Mouse (Mus musculus): ENCODE measurements around the gene Ccdc34. TPM values are rescaled to one million over a fixed set of nuclear protein-coding genes. Genes with fewer than 3 reads are reported as not detected.

Gene Ccdc34
- total and polyA plus RNA-seq, 3 experiments: 17.2 to 44.6 (median 22.4) TPM

GRCm38 (mm10) chr2:109972310-109972709, 45.3 kb upstream of the Ccdc34 start:
- Histone ChIP-seq H3K27me3 (replicated peaks) (no peaks in the 10 kb centered on the region), H3K27ac (ENCODE audit: insufficient read depth, low read depth) (no peak overlapping the region), H3K4me2 (ENCODE audit: insufficient read depth, low read depth, poor library complexity, severe bottlenecking) (no peak overlapping the region), H3K9ac (ENCODE audit: insufficient read depth, low read depth) (no peak overlapping the region), H3K79me2 (replicated peaks; ENCODE audit: control insufficient read depth, extremely low read depth, insufficient read depth, poor library complexity, severe bottlenecking) (no peaks in the 10 kb centered on the region), H3K4me3 (replicated peaks in 1 of 3; ENCODE audit: low read depth in 2 of 3, low read length in 2 of 3, poor library complexity in 1 of 3) (no peak overlapping the region), H3K9me3 (replicated peaks; ENCODE audit: low read length) (no peaks in the 10 kb centered on the region), H3K4me1 (ENCODE audit: control insufficient read depth in 1 of 2, insufficient read depth in 2 of 2) (peaks cover 2 to 6% of the 10 kb centered on the region in 2 experiments; a peak in 1 of 4 replicates), H3K36me3 (replicated peaks in 1 of 2; ENCODE audit: control insufficient read depth in 1 of 2, insufficient read depth in 1 of 2, low read length in 1 of 2) (peaks cover 0 to 4% of the 10 kb centered on the region in 2 experiments)
- TF ChIP-seq EP300 (IDR thresholded peaks at IDR 0.05; ENCODE audit: low read length) (no peak), CTCF (conservative IDR thresholded peaks at IDR 0.05 in 1 of 2, IDR thresholded peaks at IDR 0.05 in 1 of 2; ENCODE audit: low read depth in 2 of 2, low read length in 2 of 2) (no peak), MYC (IDR thresholded peaks at IDR 0.05; ENCODE audit: low read depth, low read length) (no peak), KAT2A (IDR thresholded peaks at IDR 0.05; ENCODE audit: insufficient replicate concordance, low read length) (no peak), CHD2 (IDR thresholded peaks at IDR 0.05; ENCODE audit: low read length) (no peak)
- in situ Hi-C loops (cut with MboI; ENCODE audit: low pct_ligation_motif_present, low pct_unique_long_range_greater_than_20kb, low sequenced_read_pairs) (no loop called here), dilution Hi-C loops (cut with MboI; ENCODE audit: extremely low pct_ligation_motif_present, extremely low pct_unique_long_range_greater_than_20kb, low sequenced_read_pairs) (no loop called here)
- no peak for DNase-seq (ENCODE audit: extremely low read depth)

DNA sequence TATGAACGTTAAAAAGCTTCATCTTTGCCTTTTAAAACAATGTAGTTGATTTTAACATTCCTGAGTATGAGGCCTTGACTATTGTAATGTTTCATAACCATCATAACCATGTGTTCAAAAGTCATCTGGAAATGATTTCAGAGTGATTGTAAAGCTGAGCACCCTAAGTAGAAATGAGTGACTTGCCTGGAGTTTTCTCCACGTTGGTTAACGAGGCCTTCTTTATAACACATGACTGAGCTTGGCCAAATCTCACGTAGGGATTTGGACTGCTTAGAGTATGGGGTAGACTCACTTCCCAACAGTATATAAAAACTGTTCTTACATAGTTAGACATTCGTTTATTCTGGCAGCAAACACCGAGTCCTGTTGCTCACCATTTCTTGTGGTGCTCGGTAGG, 44.7 kb upstream of the Ccdc34 start:
- peaks cover 0 to 5% of the 10 kb centered on the region in 2 experiments for H3K36me3 ChIP-seq (replicated peaks in 1 of 2; ENCODE audit: control insufficient read depth in 1 of 2, insufficient read depth in 1 of 2, low read length in 1 of 2)
- no peak overlapping the region for H3K4me3 ChIP-seq (replicated peaks in 1 of 3; ENCODE audit: low read depth in 2 of 3, low read length in 2 of 3, poor library complexity in 1 of 3)
- H3K4me2 ChIP-seq (ENCODE audit: insufficient read depth, low read depth, poor library complexity, severe bottlenecking): no peak overlapping the region
- no peaks in the 10 kb centered on the region for H3K27me3 ChIP-seq (replicated peaks)
- dilution Hi-C loops (cut with MboI; ENCODE audit: extremely low pct_ligation_motif_present, extremely low pct_unique_long_range_greater_than_20kb, low sequenced_read_pairs): no loop called here
- H3K79me2 ChIP-seq (replicated peaks; ENCODE audit: control insufficient read depth, extremely low read depth, insufficient read depth, poor library complexity, severe bottlenecking): no peaks in the 10 kb centered on the region
- in situ Hi-C loops (cut with MboI; ENCODE audit: low pct_ligation_motif_present, low pct_unique_long_range_greater_than_20kb, low sequenced_read_pairs): no loop called here
- H3K9ac ChIP-seq (ENCODE audit: insufficient read depth, low read depth): no peak overlapping the region
- no peaks in the 10 kb centered on the region for H3K9me3 ChIP-seq (replicated peaks; ENCODE audit: low read length)
- no peak for TF ChIP-seq NRF1 (IDR thresholded peaks at IDR 0.05; ENCODE audit: low read depth, low read length)
- no peak for TF ChIP-seq RCOR1 (conservative IDR thresholded peaks at IDR 0.05; ENCODE audit: low read depth, low read length)
- TF ChIP-seq TBP (conservative IDR thresholded peaks at IDR 0.05; ENCODE audit: low read depth, low read length): no peak
- TF ChIP-seq JUND (conservative IDR thresholded peaks at IDR 0.05; ENCODE audit: low read depth, low read length): no peak
- TF ChIP-seq MAX (IDR thresholded peaks at IDR 0.05; ENCODE audit: low read length): no peak
- TF ChIP-seq CHD1 (IDR thresholded peaks at IDR 0.05; ENCODE audit: low read depth, low read length): no peak
- no peak for TF ChIP-seq USF2 (conservative IDR thresholded peaks at IDR 0.05; ENCODE audit: low read depth, low read length)
- DNase-seq (ENCODE audit: extremely low read depth): no peak
- H3K4me1 ChIP-seq (ENCODE audit: control insufficient read depth in 1 of 2, insufficient read depth in 2 of 2): peaks cover 1 to 6% of the 10 kb centered on the region in 2 experiments; a peak in 1 of 4 replicates
- H3K27ac ChIP-seq (ENCODE audit: insufficient read depth, low read depth): no peak overlapping the region

DNA sequence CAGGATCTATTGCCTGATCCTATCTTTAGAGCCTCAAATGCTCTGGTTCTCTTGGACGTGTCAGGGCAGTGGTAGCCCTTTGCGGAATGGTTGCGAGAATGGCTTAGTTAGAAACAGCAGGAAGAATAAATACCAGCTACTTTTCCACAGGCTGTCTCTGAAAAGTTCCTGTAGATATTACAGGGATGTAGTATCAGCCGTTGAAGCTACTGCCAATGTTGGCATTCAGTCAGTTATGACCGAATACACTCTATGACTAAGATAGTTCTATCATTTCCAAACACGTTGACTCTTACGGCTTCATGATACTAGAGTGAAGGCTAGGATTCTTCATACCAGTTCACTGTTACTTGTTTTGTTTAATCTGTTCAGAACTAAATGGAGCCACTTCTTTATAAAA, 42.8 kb upstream of the Ccdc34 start:
- no peak overlapping the region for H3K4me2 ChIP-seq (ENCODE audit: insufficient read depth, low read depth, poor library complexity, severe bottlenecking)
- in situ Hi-C loops (cut with MboI; ENCODE audit: low pct_ligation_motif_present, low pct_unique_long_range_greater_than_20kb, low sequenced_read_pairs): no loop called here
- H3K4me3 ChIP-seq (replicated peaks in 1 of 3; ENCODE audit: low read depth in 2 of 3, low read length in 2 of 3, poor library complexity in 1 of 3): no peak overlapping the region
- TF ChIP-seq JUN (IDR thresholded peaks at IDR 0.05; ENCODE audit: insufficient read depth, low read depth, low read length): no peak
- TF ChIP-seq CHD1 (IDR thresholded peaks at IDR 0.05; ENCODE audit: low read depth, low read length): no peak
- no peak for TF ChIP-seq MAZ (IDR thresholded peaks at IDR 0.05; ENCODE audit: low read depth, low read length)
- TF ChIP-seq JUND (conservative IDR thresholded peaks at IDR 0.05; ENCODE audit: low read depth, low read length): no peak
- TF ChIP-seq E2F4 (IDR thresholded peaks at IDR 0.05; ENCODE audit: insufficient replicate concordance, low read depth, low read length): no peak
- TF ChIP-seq RAD21 (IDR thresholded peaks at IDR 0.05; ENCODE audit: low read depth, low read length): no peak
- no peak for TF ChIP-seq ZNF384 (IDR thresholded peaks at IDR 0.05; ENCODE audit: low read depth, low read length)
- no peak for TF ChIP-seq MYC (IDR thresholded peaks at IDR 0.05; ENCODE audit: low read depth, low read length)
- TF ChIP-seq USF2 (conservative IDR thresholded peaks at IDR 0.05; ENCODE audit: low read depth, low read length): no peak
- TF ChIP-seq SIN3A (IDR thresholded peaks at IDR 0.05; ENCODE audit: low read length): no peak
- no peak for TF ChIP-seq EP300 (IDR thresholded peaks at IDR 0.05; ENCODE audit: low read length)
- H3K4me1 ChIP-seq (ENCODE audit: control insufficient read depth in 1 of 2, insufficient read depth in 2 of 2): no peaks in the 10 kb centered on the region
- no peak for DNase-seq (ENCODE audit: extremely low read depth)
- H3K9me3 ChIP-seq (replicated peaks; ENCODE audit: low read length): no peaks in the 10 kb centered on the region
- H3K27ac ChIP-seq (ENCODE audit: insufficient read depth, low read depth): no peak overlapping the region
- dilution Hi-C loops (cut with MboI; ENCODE audit: extremely low pct_ligation_motif_present, extremely low pct_unique_long_range_greater_than_20kb, low sequenced_read_pairs): no loop called here
- no peaks in the 10 kb centered on the region for H3K27me3 ChIP-seq (replicated peaks)
- peaks cover 0 to 5% of the 10 kb centered on the region in 2 experiments for H3K36me3 ChIP-seq (replicated peaks in 1 of 2; ENCODE audit: control insufficient read depth in 1 of 2, insufficient read depth in 1 of 2, low read length in 1 of 2)
- H3K79me2 ChIP-seq (replicated peaks; ENCODE audit: control insufficient read depth, extremely low read depth, insufficient read depth, poor library complexity, severe bottlenecking): no peaks in the 10 kb centered on the region
- no peak overlapping the region for H3K9ac ChIP-seq (ENCODE audit: insufficient read depth, low read depth)
